Mouse (Mus musculus) stomach, embryonic 16.5 days (tissue): ENCODE measurements at regions not wholly inside any gene's neighbourhood (a gene's known extent, or its start where the extent isn't known, plus 50 kb on each side); places are given as distances from the start of the nearest gene placed in this dataset.

ENCODE experiments used
- ATAC-seq: fragments of 200-750 bp; cut with Nextera tagmentation; 2 replicates; pipeline ENCODE4 v1.8.0; 2017; ENCODE audit warnings: moderate number of reproducible peaks, moderate TSS enrichment; ENCODE audit not compliant: insufficient read depth, low FRiP score
- H3K27ac ChIP-seq: fragments of 300-500 bp; sonication (generic); 2 replicates; pipeline ENCODE4 v1.5.1; 2014; ENCODE audit warnings: low read length
- H3K27me3 ChIP-seq: fragments of 300-500 bp; sonication (generic); 2 replicates; pipeline ENCODE4 v1.6.1; 2014; ENCODE audit warnings: low read length, control low read depth, mixed read lengths; ENCODE audit not compliant: control insufficient read depth, insufficient read depth
- H3K36me3 ChIP-seq: fragments of 300-500 bp; sonication (generic); 2 replicates; pipeline ENCODE4 v1.6.1; 2014; ENCODE audit warnings: low read length; ENCODE audit not compliant: control insufficient read depth, insufficient read depth
- H3K4me1 ChIP-seq: fragments of 300-500 bp; sonication (generic); 2 replicates; pipeline ENCODE4 v1.6.1; 2014; ENCODE audit warnings: low read length, control low read depth, mixed read lengths; ENCODE audit not compliant: control insufficient read depth, insufficient read depth
- H3K4me2 ChIP-seq: fragments of 300-500 bp; sonication (generic); 2 replicates; pipeline ENCODE4 v1.6.1; 2014; ENCODE audit warnings: low read depth, low read length, mixed read lengths
- H3K4me3 ChIP-seq: fragments of 300-500 bp; sonication (generic); replicated peaks from 2 replicates; pipeline ENCODE4 v1.5.1; 2014; ENCODE audit warnings: mild to moderate bottlenecking, low read length
- H3K9ac ChIP-seq: fragments of 300-500 bp; sonication (generic); 2 replicates; pipeline ENCODE4 v1.6.1; 2014; ENCODE audit warnings: low read length
- H3K9me3 ChIP-seq: fragments of 300-500 bp; sonication (generic); replicated peaks from 2 replicates; pipeline ENCODE4 v1.6.1; 2016; ENCODE audit warnings: low read length, control low read depth; ENCODE audit not compliant: control insufficient read depth
- WGBS: fragments of 180-500 bp; shearing (Covaris S2); extraction: QIAGEN DNeasy Blood & Tissue Kit; methylation state at CpG from one replicate; pipeline ENCODE4 v1.1.7; 2014; 5-methylcytosine and 5-hydroxymethylcytosine counted together

DNA sequence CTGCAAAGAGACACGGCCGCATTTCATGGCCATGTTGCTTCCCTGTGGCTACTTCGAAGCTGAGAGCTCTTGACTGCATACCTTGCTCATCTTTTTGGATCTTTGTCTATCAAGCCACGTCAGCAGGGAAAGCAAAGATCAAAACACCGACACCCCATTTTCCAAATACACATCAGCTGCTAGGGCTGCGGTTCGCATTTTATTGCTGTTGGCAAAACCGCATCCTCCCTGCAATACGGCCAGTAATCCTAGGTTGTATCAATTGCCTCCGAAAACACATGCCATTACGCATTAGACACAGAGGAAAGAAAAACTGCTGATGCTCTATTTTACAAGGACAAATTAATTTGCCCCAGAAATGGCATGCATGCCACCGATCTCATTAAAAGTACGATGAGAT, 136.5 kb upstream of the Spdye4c start:
- WGBS, result 87% methylated on average over 13 of the region's 13 CpGs
- H3K36me3 ChIP-seq, result no peaks in the 10 kb centered on the region
- H3K27me3 ChIP-seq, result no peaks in the 10 kb centered on the region
- no peak overlapping the region for H3K9ac ChIP-seq
- no peaks in the 10 kb centered on the region for H3K4me1 ChIP-seq
- ATAC-seq, result no peak
- no peak overlapping the region for H3K27ac ChIP-seq
- no peak overlapping the region for H3K4me2 ChIP-seq
- H3K4me3 ChIP-seq, result no peak overlapping the region
- no peaks in the 10 kb centered on the region for H3K9me3 ChIP-seq

DNA sequence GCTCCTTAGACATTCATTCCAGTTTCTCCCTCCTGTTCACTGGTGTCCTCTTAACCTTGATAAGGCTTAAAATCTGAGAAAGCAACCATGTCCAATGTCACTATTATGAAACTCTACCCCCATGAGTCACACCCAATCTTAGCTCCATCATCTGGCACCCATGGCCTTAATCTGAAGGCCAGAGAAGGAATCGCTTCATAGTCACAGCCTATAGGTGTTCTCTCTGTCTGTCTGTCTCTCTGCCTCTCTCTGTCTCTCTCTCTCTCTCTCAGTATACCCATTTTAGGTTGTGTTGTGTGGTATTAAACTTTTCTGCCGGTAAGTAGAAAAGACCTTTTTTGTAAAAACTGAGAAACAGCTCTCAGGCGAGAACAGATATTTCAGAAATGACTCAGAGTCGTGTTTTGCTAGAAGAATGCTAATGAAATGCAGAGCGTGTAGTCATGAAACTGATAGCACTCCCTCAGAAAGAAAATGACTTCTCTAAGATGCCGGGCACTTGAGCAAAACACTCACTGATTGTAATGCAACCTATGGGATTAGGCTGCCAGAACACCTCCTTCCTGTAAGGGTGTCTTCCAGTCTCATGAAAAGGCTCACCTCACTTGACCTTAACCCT, 133.3 kb upstream of the Spdye4c start:
- 69% methylated on average over 6 of the region's 6 CpGs for WGBS
- H3K27me3 ChIP-seq, result no peaks in the 10 kb centered on the region
- no peaks in the 10 kb centered on the region for H3K36me3 ChIP-seq
- H3K9ac ChIP-seq, result no peak overlapping the region
- ATAC-seq, result no peak
- H3K4me1 ChIP-seq, result no peaks in the 10 kb centered on the region
- no peaks in the 10 kb centered on the region for H3K9me3 ChIP-seq
- H3K4me2 ChIP-seq, result no peak overlapping the region
- no peak overlapping the region for H3K4me3 ChIP-seq
- H3K27ac ChIP-seq, result no peak overlapping the region

DNA sequence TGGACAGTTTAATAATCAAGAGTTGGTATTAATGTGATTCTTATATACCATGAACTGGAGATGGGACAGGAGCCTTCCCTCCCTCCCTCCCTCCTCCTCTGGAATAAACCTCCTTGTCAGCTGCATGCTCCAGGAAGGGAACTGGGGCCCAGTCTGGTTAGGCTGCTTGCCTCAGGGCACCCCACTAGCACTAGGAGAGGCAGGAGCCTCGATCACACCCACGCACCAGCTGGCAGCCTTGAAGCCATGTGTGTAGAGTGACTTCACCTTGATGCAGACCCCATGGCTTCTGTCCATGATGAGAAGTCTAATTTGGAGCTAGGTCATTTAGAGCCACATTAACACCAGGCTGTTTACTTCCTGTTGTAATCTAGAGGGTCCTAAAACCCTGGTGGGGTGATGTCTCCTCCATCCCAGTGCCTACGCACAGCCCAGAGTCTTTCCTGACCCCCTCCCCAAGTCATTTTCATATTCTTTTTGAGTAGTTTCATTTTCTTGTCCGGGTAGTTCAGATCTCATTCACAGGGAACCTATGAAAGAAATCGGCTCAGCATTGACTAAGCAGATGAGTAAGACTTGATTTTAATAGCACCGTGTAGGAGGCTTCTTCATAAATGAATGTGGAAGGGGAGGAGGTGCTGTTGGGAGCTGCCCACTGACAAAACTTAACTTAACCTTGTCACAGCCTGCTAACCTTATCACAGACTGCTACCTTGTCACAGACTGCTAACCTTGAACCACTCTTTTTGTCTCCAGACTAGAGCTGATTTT, 125.6 kb upstream of the Spdye4c start:
- Histone ChIP-seq H3K4me3 (no peak overlapping the region), H3K9ac (no peak overlapping the region), H3K4me2 (no peak overlapping the region), H3K4me1 (no peaks in the 10 kb centered on the region), H3K36me3 (no peaks in the 10 kb centered on the region), H3K27ac (no peak overlapping the region), H3K27me3 (no peaks in the 10 kb centered on the region), H3K9me3 (no peaks in the 10 kb centered on the region)
- ATAC-seq, result no peak
- 76% methylated on average over 6 of the region's 6 CpGs for WGBS

DNA sequence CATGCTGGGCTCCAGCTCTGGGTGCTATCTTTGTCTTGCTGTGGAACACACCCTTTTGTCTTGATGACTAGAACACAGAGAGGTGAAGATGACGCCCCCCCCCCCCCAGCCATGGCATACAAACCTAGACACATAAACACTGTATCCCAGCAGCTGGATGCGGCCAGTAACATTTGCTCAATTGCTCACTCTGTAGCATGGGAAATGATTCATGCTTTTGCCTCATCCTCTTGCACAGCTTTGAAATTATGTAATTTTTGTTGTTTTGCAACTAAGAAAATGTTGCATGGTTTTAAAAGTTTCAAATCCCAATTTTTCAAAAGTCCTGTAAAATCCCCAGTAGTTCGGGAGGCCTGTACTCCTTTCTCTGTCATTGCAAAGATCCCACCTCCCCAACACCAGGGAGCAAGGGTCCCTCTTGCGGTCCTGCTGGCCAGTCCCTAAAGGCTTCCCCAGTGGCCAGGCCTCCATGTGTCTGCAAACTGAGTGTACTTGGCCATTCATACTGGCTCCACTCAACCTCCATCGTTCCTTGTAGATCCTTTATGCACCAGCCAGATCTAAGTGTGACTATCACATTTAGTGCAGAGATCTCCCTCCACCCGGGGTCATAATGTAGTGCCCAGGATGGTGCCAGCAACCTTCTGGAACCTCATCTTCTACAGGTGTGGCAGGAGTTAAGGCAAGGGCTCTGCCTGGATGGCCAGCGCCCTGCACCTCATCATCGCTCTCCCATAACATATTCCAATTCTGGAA, 123.3 kb upstream of the Spdye4c start:
- WGBS, result 82% methylated on average over 8 of the region's 8 CpGs
- Histone ChIP-seq H3K9ac (no peak overlapping the region), H3K4me1 (no peaks in the 10 kb centered on the region), H3K4me2 (no peak overlapping the region), H3K27ac (no peak overlapping the region), H3K27me3 (no peaks in the 10 kb centered on the region), H3K4me3 (no peak overlapping the region), H3K9me3 (no peaks in the 10 kb centered on the region), H3K36me3 (no peaks in the 10 kb centered on the region)
- no peak for ATAC-seq

GRCm38 (mm10) chr2:128468323-128468722, 122.7 kb upstream of the Spdye4c start:
- 61% methylated on average over 2 of the region's 2 CpGs for WGBS
- no peak for ATAC-seq
- no peaks in the 10 kb centered on the region for H3K4me1 ChIP-seq
- H3K36me3 ChIP-seq, result no peaks in the 10 kb centered on the region
- H3K4me2 ChIP-seq, result no peak overlapping the region
- H3K9ac ChIP-seq, result no peak overlapping the region
- no peak overlapping the region for H3K27ac ChIP-seq
- no peaks in the 10 kb centered on the region for H3K27me3 ChIP-seq
- H3K4me3 ChIP-seq, result no peak overlapping the region
- no peaks in the 10 kb centered on the region for H3K9me3 ChIP-seq

DNA sequence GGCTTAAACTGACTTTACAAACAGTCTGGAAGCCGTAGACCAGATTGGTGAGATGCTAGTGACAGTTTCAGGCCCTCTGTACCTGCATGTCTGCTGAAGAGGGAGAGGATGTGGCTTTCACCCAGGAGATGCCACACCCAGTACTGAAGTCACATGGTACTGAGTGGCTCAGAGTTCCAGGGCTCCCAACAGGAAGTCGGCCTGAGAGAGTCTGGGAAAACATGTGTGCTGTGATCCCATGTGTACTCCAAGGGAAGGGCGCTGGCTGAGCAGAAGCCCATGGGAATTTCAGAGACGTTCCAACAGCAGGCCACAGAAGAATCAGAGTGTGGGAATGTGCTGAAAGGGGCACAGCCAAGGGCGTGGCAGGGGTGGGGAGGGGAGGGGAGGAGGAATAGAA, 120.7 kb upstream of the Spdye4c start:
- 43% methylated on average over 5 of the region's 5 CpGs for WGBS
- Histone ChIP-seq H3K9ac (no peak overlapping the region), H3K36me3 (no peaks in the 10 kb centered on the region), H3K27ac (peak overlapping the region; percentile 62), H3K4me2 (no peak overlapping the region), H3K9me3 (no peaks in the 10 kb centered on the region), H3K4me3 (no peak overlapping the region), H3K4me1 (no peaks in the 10 kb centered on the region), H3K27me3 (no peaks in the 10 kb centered on the region)
- peak; percentile 76; the same call in 1 of the 2 replicates for ATAC-seq

DNA sequence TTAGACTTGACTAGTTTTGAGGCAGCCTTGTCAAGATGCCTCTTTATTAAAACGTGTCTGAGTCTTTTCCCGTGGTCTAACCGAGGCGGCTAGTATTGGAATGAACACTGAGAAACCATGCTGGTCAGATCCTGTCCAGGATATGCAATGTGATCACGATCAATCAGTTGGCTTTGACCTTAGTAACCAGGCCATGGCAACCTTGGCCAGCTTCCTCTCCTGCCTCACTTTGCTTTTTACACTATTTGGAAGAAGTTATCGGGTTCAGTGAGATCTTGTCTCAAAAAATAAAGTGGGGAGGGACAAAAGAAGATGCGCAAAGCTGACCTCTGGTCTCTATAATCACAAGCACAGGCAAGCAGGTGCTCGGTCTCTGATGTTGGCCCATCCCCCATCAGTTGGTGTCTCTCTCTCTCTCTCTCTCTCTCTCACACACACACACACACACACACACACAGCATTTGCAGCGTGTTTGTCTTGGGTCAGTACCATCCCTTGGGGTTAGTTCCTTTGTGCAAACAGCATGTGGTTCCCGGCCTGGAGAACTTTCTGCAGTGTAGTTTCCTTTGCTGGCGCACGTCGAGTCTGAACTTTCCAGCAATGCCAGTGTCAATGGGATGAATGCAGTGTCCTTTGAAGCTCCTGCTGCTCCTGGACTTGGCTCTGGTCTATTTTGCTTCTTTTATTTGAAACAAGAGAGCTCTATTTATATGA, 117.6 kb upstream of the Spdye4c start:
- no peak overlapping the region for H3K9ac ChIP-seq
- no peak overlapping the region for H3K27ac ChIP-seq
- H3K4me3 ChIP-seq, result no peak overlapping the region
- no peaks in the 10 kb centered on the region for H3K27me3 ChIP-seq
- no peak overlapping the region for H3K4me2 ChIP-seq
- no peaks in the 10 kb centered on the region for H3K36me3 ChIP-seq
- ATAC-seq, result no peak
- 66% methylated on average over 13 of the region's 13 CpGs for WGBS
- H3K9me3 ChIP-seq, result no peaks in the 10 kb centered on the region
- no peaks in the 10 kb centered on the region for H3K4me1 ChIP-seq

- Histone ChIP-seq H3K4me3 (no peak overlapping the region), H3K4me2 (no peak overlapping the region), H3K9me3 (no peaks in the 10 kb centered on the region), H3K27ac (no peak overlapping the region), H3K4me1 (no peaks in the 10 kb centered on the region), H3K36me3 (no peaks in the 10 kb centered on the region), H3K27me3 (no peaks in the 10 kb centered on the region), H3K9ac (no peak overlapping the region)
- 41% methylated on average over 7 of the region's 7 CpGs for WGBS
- ATAC-seq, result no peak
These were observed 117.0 kb upstream of the Spdye4c start for GRCm38 (mm10) chr2:128473997-128474396.

GRCm38 (mm10) chr2:128477242-128477641, 113.8 kb upstream of the Spdye4c start:
- Histone ChIP-seq H3K36me3 (no peaks in the 10 kb centered on the region), H3K4me3 (no peak overlapping the region), H3K9ac (no peak overlapping the region), H3K4me1 (no peaks in the 10 kb centered on the region), H3K4me2 (no peak overlapping the region), H3K27me3 (no peaks in the 10 kb centered on the region), H3K9me3 (no peaks in the 10 kb centered on the region), H3K27ac (0 out of 2 replicates have a peak overlapping the region, but pooled peaks have one; percentile 24)
- WGBS, result 55% methylated on average over 2 of the region's 2 CpGs
- no peak for ATAC-seq
